Mouse (Mus musculus) MEL (cell line): ENCODE results near the gene Mks1. TPM values are rescaled to one million over a fixed set of nuclear protein-coding genes. Genes with fewer than 3 reads are reported as not detected.

Source experiments
- DNase-seq: peaks from one replicate; pipeline ENCODE4 v3.0.0; 2011; ENCODE audit warnings: low read depth, low spot score
- H3K27ac ChIP-seq: 2 replicates; pipeline ENCODE4 v1.5.1; 2012; ENCODE audit warnings: low read depth, mild to moderate bottlenecking, control low read depth, low read length, moderate library complexity; ENCODE audit not compliant: control insufficient read depth
- H3K27me3 ChIP-seq, 2 experiments: fragments of 150-350 bp in 1 of 2; sonication (generic) in 1 of 2; 2 replicates each; pipeline ENCODE4 v1.6.1; 2012; ENCODE audit warnings: low read length in 2 of 2, mild to moderate bottlenecking in 2 of 2, improper control_type of control experiment in 1 of 2, moderate library complexity in 1 of 2; ENCODE audit not compliant: insufficient read depth in 2 of 2, control insufficient read depth in 1 of 2
- H3K36me3 ChIP-seq, 2 experiments: 2 replicates each; pipeline ENCODE4 v1.6.1; 2012 to 2014; ENCODE audit warnings: low read length in 2 of 2, improper control_type of control experiment in 1 of 2, inconsistent platforms in 1 of 2, mild to moderate bottlenecking in 1 of 2; ENCODE audit not compliant: insufficient read depth in 2 of 2, control insufficient read depth in 1 of 2
- H3K4me1 ChIP-seq, 2 experiments: fragments of 150-350 bp in 1 of 2; sonication (generic) in 1 of 2; 2 replicates each; pipeline ENCODE4 v1.6.1; 2012; ENCODE audit warnings: low read length in 2 of 2, improper control_type of control experiment in 1 of 2, mild to moderate bottlenecking in 1 of 2; ENCODE audit not compliant: insufficient read depth in 2 of 2, control insufficient read depth in 1 of 2
- H3K4me3 ChIP-seq, 2 experiments: fragments of 150-350 bp in 1 of 2; sonication (generic) in 1 of 2; 2 replicates each; pipeline ENCODE4 v1.5.1; 2012; ENCODE audit warnings: low read depth in 2 of 2, low read length in 2 of 2, mild to moderate bottlenecking in 2 of 2, moderate library complexity in 2 of 2, control low read depth in 1 of 2, improper control_type of control experiment in 1 of 2; ENCODE audit not compliant: control insufficient read depth in 1 of 2, insufficient read depth in 1 of 2
- H3K79me2 ChIP-seq: 2 replicates; pipeline ENCODE4 v1.6.1; 2012; ENCODE audit warnings: mild to moderate bottlenecking, low read length, moderate library complexity; ENCODE audit not compliant: control insufficient read depth, poor library complexity, insufficient read depth
- H3K9ac ChIP-seq: 2 replicates; pipeline ENCODE4 v1.6.1; 2012; ENCODE audit warnings: low read depth, mild to moderate bottlenecking, control low read depth, low read length, moderate library complexity; ENCODE audit not compliant: control insufficient read depth, poor library complexity, severe bottlenecking
- H3K9me3 ChIP-seq: fragments of 150-350 bp; sonication (generic); replicated peaks from 2 replicates; pipeline ENCODE4 v1.6.1; 2012; ENCODE audit warnings: mild to moderate bottlenecking, low read length, improper control_type of control experiment, moderate library complexity; ENCODE audit not compliant: insufficient read depth
- CHD2 ChIP-seq: IDR thresholded peaks from 2 replicates; pipeline ENCODE4 v1.6.1; 2011; ENCODE audit warnings: low read length, improper control_type of control experiment
- CTCF ChIP-seq, 3 experiments: IDR thresholded peaks in 2 of 3; conservative IDR thresholded peaks in 1 of 3; 2 replicates each; pipeline ENCODE4 v1.5.1; 2011 to 2012; ENCODE audit warnings: low read length in 3 of 3, low read depth in 2 of 3, mild to moderate bottlenecking in 2 of 3, improper control_type of control experiment in 1 of 3, inconsistent platforms in 1 of 3, mixed read lengths in 1 of 3, moderate library complexity in 1 of 3; ENCODE audit not compliant: control insufficient read depth in 1 of 3, insufficient read depth in 1 of 3, poor library complexity in 1 of 3, severe bottlenecking in 1 of 3
- E2F4 ChIP-seq: IDR thresholded peaks from 2 replicates; pipeline ENCODE4 v1.6.1; 2011; ENCODE audit warnings: low read depth, low read length, improper control_type of control experiment, borderline replicate concordance
- ELF1 ChIP-seq: IDR thresholded peaks from 2 replicates; pipeline ENCODE4 v1.6.1; 2014; ENCODE audit warnings: low read depth, mild to moderate bottlenecking, inconsistent platforms, low read length, improper control_type of control experiment, moderate library complexity
- EP300 ChIP-seq, 2 experiments: IDR thresholded peaks; 2 replicates each; pipeline ENCODE4 v1.6.1; 2011; ENCODE audit warnings: improper control_type of control experiment in 2 of 2, low read length in 2 of 2, low read depth in 1 of 2, mild to moderate bottlenecking in 1 of 2
- ETS1 ChIP-seq: IDR thresholded peaks from 2 replicates; pipeline ENCODE4 v1.6.1; 2012; ENCODE audit warnings: low read depth, mild to moderate bottlenecking, inconsistent platforms, low read length, improper control_type of control experiment, moderate library complexity
- GABPA ChIP-seq: IDR thresholded peaks from 2 replicates; pipeline ENCODE4 v1.6.1; 2012; ENCODE audit warnings: low read depth, mild to moderate bottlenecking, inconsistent platforms, low read length, improper control_type of control experiment, moderate library complexity
- HCFC1 ChIP-seq: IDR thresholded peaks from 2 replicates; pipeline ENCODE4 v1.6.1; 2012; ENCODE audit warnings: low read depth, mild to moderate bottlenecking, inconsistent platforms, low read length, improper control_type of control experiment, moderate library complexity
- KAT2A ChIP-seq: conservative IDR thresholded peaks from 2 replicates; pipeline ENCODE4 v1.6.1; 2012; ENCODE audit warnings: low read depth, low read length, improper control_type of control experiment, inconsistent platforms
- MAX ChIP-seq: IDR thresholded peaks from 2 replicates; pipeline ENCODE4 v1.6.1; 2011; ENCODE audit warnings: low read length, improper control_type of control experiment
- MEF2A ChIP-seq: IDR thresholded peaks from 2 replicates; pipeline ENCODE4 v1.6.1; 2014; ENCODE audit warnings: low read depth, mild to moderate bottlenecking, inconsistent platforms, low read length, improper control_type of control experiment; ENCODE audit not compliant: poor library complexity, insufficient replicate concordance, severe bottlenecking; ENCODE audit errors: extremely low read depth
- MXI1 ChIP-seq: IDR thresholded peaks from 2 replicates; pipeline ENCODE4 v1.6.1; 2011; ENCODE audit warnings: mild to moderate bottlenecking, low read depth, low read length, improper control_type of control experiment
- MYC ChIP-seq: IDR thresholded peaks from 2 replicates; pipeline ENCODE4 v1.6.1; 2011; ENCODE audit warnings: low read depth, mild to moderate bottlenecking, low read length, improper control_type of control experiment, moderate library complexity
- NELFE ChIP-seq: IDR thresholded peaks from 2 replicates; pipeline ENCODE4 v1.6.1; 2011; ENCODE audit warnings: low read depth, low read length, improper control_type of control experiment
- NRF1 ChIP-seq: IDR thresholded peaks from 2 replicates; pipeline ENCODE4 v1.6.1; 2014; ENCODE audit warnings: low read depth, mild to moderate bottlenecking, inconsistent platforms, low read length, improper control_type of control experiment, moderate library complexity; ENCODE audit not compliant: poor library complexity, insufficient read depth, severe bottlenecking
- POLR2A ChIP-seq, 2 experiments: IDR thresholded peaks; 2 replicates each; pipeline ENCODE4 v1.6.1; 2011 to 2012; ENCODE audit warnings: low read length in 2 of 2, mild to moderate bottlenecking in 2 of 2, control low read depth in 1 of 2, improper control_type of control experiment in 1 of 2, low read depth in 1 of 2, moderate library complexity in 1 of 2; ENCODE audit not compliant: control insufficient read depth in 1 of 2, insufficient read depth in 1 of 2, poor library complexity in 1 of 2
- POLR2AphosphoS2 ChIP-seq: IDR thresholded peaks from 2 replicates; pipeline ENCODE4 v1.6.1; 2011; ENCODE audit warnings: low read length, improper control_type of control experiment
- RAD21 ChIP-seq: IDR thresholded peaks from 2 replicates; pipeline ENCODE4 v1.6.1; 2011; ENCODE audit warnings: mild to moderate bottlenecking, low read depth, low read length, improper control_type of control experiment
- SIN3A ChIP-seq: IDR thresholded peaks from 2 replicates; pipeline ENCODE4 v1.6.1; 2012; ENCODE audit warnings: low read length, improper control_type of control experiment, inconsistent platforms
- SMC3 ChIP-seq: IDR thresholded peaks from 2 replicates; pipeline ENCODE4 v1.6.1; 2011; ENCODE audit warnings: low read depth, low read length, improper control_type of control experiment
- TBP ChIP-seq: IDR thresholded peaks from 2 replicates; pipeline ENCODE4 v1.8.0; 2011; ENCODE audit warnings: low read depth, low read length, improper control_type of control experiment
- USF1 ChIP-seq: IDR thresholded peaks from 2 replicates; pipeline ENCODE4 v1.6.1; 2014; ENCODE audit warnings: low read depth, mild to moderate bottlenecking, inconsistent platforms, low read length, improper control_type of control experiment, moderate library complexity
- ZMIZ1 ChIP-seq: IDR thresholded peaks from 2 replicates; pipeline ENCODE4 v1.6.1; 2012; ENCODE audit warnings: low read depth, mild to moderate bottlenecking, inconsistent platforms, low read length, improper control_type of control experiment, moderate library complexity
- ZNF384 ChIP-seq: IDR thresholded peaks from 2 replicates; pipeline ENCODE4 v1.6.1; 2012; ENCODE audit warnings: low read depth, mild to moderate bottlenecking, inconsistent platforms, low read length, improper control_type of control experiment
- polyA plus RNA-seq, 2 experiments: library from polyadenylated mRNA; stranded (reverse) in 1 of 2; unstranded in 1 of 2; fragments of >175 nt in 1 of 2; fragments of >200 nt in 1 of 2; gene quantifications; 2 replicates each; pipeline versions ENCODE4 v1.2.1 to v1.2.4; 2012; ENCODE audit warnings: low replicate concordance in 2 of 2, low read depth in 1 of 2; ENCODE audit not compliant: insufficient read length in 2 of 2, insufficient read depth in 1 of 2, missing spikeins in 1 of 2
- total RNA-seq: library from RNA; depleted of rRNA; stranded (reverse); fragments of 300-350 nt; gene quantifications from 2 replicates; pipeline ENCODE4 v1.2.3, GENCODE M21; 2012; rRNA removed

The Mks1 gene
- total RNA-seq (3.3 and 3.7 TPM in 2 replicates), polyA plus RNA-seq (1 to 10 TPM in 1 of 2 experiments, not detected in 1; 6.1 TPM)

DNA sequence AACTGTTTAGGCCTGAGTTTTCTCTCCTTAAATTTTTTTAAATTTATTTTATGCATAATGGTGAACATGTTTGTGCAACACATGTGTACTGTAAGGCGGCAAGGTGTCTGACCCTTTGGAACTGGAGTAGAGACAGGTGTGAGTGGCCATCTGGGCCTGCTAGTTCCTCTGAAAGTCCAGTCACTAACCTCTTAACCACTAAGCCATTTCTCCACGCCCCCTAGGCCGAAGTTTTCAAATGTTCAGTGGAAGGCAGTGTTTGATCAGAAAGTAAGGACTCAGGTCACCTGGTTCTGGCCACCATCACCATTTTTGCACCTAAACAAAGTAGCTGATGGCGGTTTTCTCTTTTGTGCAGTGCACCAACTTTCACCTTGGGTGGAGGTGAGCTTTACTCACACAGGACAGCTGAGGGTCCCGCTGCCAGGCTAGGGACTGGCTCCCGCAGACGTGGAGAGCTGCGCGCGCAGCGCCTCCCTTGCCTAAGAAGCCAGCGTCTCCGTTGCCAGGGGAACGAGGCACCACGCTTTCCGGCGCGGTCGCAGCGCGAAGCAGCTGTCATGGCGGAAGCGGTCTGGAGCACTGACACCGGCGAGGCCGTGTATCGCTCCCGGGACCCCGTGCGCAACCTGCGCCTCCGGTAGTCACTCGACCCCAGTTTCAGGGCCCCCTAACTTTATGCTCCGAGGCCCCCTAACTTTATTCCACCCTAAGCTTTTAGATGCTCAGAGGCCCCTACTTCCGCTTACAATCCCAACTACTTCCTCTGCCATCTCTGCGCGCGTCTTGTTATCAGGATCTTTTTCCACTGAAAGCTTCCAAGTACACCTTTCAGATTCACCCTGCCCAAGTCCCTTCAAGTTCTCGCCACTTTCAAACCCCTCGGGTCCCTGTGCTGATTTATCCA is at the start of gene Mks1:
Mks1 (plus strand) TSS at position 526 of the 907 bp plus-strand sequence.
- Histone ChIP-seq H3K36me3 (peaks cover 0 to 6% of the 10 kb centered on the region in 2 experiments; a peak in 1 of 4 replicates), H3K79me2 (no peaks in the 10 kb centered on the region; the same call in 1 of the 2 replicates), H3K9me3 (no peaks in the 10 kb centered on the region), H3K4me1 (peaks cover 0 to 7% of the 10 kb centered on the region in 2 experiments; a peak in 1 of 4 replicates), H3K27ac (peak within 1 kb of the TSS; percentile 30), H3K4me3 (peak within 1 kb of the TSS; percentile 59 to 67), H3K27me3 (peaks cover 0 to under 1% of the 10 kb centered on the region in 2 experiments; a peak in 1 of 4 replicates), H3K9ac (peak within 1 kb of the TSS; percentile 69)
- DNase-seq: peak; percentile 98
- peak; percentile 99 for TF ChIP-seq SIN3A
- TF ChIP-seq MYC: peak; percentile 85
- TF ChIP-seq POLR2AphosphoS2: no peak
- TF ChIP-seq SMC3: no peak
- 0 out of 2 replicates have a peak, but pooled peaks have one; percentile 9 for TF ChIP-seq ETS1
- TF ChIP-seq MEF2A: no peak
- TF ChIP-seq CHD2: no peak
- peak; percentile 75 for TF ChIP-seq TBP
- peak; percentile 80 for TF ChIP-seq NRF1
- peak; percentile 78 for TF ChIP-seq NELFE
- peak; percentile 85 for TF ChIP-seq HCFC1
- TF ChIP-seq MXI1: peak; percentile 100
- TF ChIP-seq ELF1: peak; percentile 88
- TF ChIP-seq POLR2A (IDR thresholded peaks at IDR 0.05; ENCODE audit: control insufficient read depth in 1 of 2, insufficient read depth in 1 of 2, low read depth in 1 of 2, low read length in 2 of 2, poor library complexity in 1 of 2): peak; percentile 63 to 83
- TF ChIP-seq MAX: peak; percentile 93

DNA sequence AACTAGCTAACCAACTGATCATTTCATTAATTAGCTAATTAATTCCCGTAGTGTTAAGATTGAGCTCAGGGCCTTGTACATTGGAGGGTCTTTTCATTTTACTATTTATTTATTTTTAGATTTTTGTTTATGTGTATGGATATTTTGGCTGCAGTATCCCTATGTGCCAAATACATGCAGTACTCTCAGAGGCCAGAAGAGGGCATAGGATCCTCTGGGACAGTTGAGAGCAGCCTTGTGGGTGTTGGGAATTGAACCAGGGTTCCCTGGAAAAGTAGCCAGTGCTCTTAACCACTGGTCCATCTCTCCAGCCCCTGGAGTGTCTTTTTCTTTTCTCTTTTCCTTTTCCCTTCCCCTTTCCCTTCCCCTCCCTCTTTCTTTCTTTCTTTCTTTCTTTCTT is 47.6 kb upstream of the Mks1 start:
- DNase-seq: peak; percentile 74
- no peak overlapping the region for H3K9ac ChIP-seq
- H3K4me3 ChIP-seq: no peak overlapping the region
- peaks cover 0 to 3% of the 10 kb centered on the region in 2 experiments; a peak in 2 of 4 replicates for H3K27me3 ChIP-seq
- H3K27ac ChIP-seq: no peak overlapping the region
- TF ChIP-seq CHD2 (no peak), ZMIZ1 (no peak), MYC (no peak), USF1 (no peak), ZNF384 (no peak), ELF1 (no peak), TBP (no peak), EP300 (IDR thresholded peaks at IDR 0.05; ENCODE audit: low read depth in 1 of 2, low read length in 2 of 2) (no peak), GABPA (no peak), KAT2A (no peak), E2F4 (no peak), MEF2A (no peak), RAD21 (peak; percentile 53), SMC3 (peak; percentile 76), CTCF (IDR thresholded peaks at IDR 0.05 in 2 of 3, conservative IDR thresholded peaks at IDR 0.05 in 1 of 3; ENCODE audit: control insufficient read depth in 1 of 3, insufficient read depth in 1 of 3, low read depth in 2 of 3, low read length in 3 of 3, poor library complexity in 1 of 3, severe bottlenecking in 1 of 3) (peak; percentile 62 to 71 (median 67)), NELFE (no peak), POLR2AphosphoS2 (no peak), HCFC1 (no peak)
- no peaks in the 10 kb centered on the region; a peak in 1 of 4 replicates for H3K36me3 ChIP-seq
- H3K79me2 ChIP-seq: no peaks in the 10 kb centered on the region
- H3K4me1 ChIP-seq: peaks cover 0 to 6% of the 10 kb centered on the region in 2 experiments; a peak in 2 of 4 replicates
- no peaks in the 10 kb centered on the region for H3K9me3 ChIP-seq
